Mouse (Mus musculus): ENCODE measurements around the gene Ercc2.
A peak's percentile ranks its signal among the peaks of the same experiment; 100 is the strongest.

The Ercc2 gene

GRCm38 (mm10) chr7:19409753-19410152, 27.9 kb downstream of the Ercc2 start:
- no peak for DNase-seq

- DNase-seq = no peak
These were observed 29.0 kb downstream of the Ercc2 start for GRCm38 (mm10) chr7:19410766-19411344.

- DNase-seq = no peak
These were observed 30.0 kb downstream of the Ercc2 start for GRCm38 (mm10) chr7:19411783-19412182.

GRCm38 (mm10) chr7:19413525-19413924, 31.7 kb downstream of the Ercc2 start:
- no peak for DNase-seq

GRCm38 (mm10) chr7:19416590-19416989, 34.8 kb downstream of the Ercc2 start:
- DNase-seq = no peak

GRCm38 (mm10) chr7:19420121-19420520, 38.3 kb downstream of the Ercc2 start:
- DNase-seq = no peak

GRCm38 (mm10) chr7:19420821-19421636, 39.2 kb downstream of the Ercc2 start:
- peak; percentile 95 to 96 for DNase-seq

GRCm38 (mm10) chr7:19423083-19423482, 41.3 kb downstream of the Ercc2 start:
- no peak for DNase-seq

- DNase-seq = no peak
These were observed 42.2 kb downstream of the Ercc2 start for GRCm38 (mm10) chr7:19424051-19424450.

GRCm38 (mm10) chr7:19426349-19426748, 44.5 kb downstream of the Ercc2 start:
- DNase-seq = no peak

GRCm38 (mm10) chr7:19426888-19427287, 45.1 kb downstream of the Ercc2 start:
- no peak for DNase-seq

- DNase-seq = no peak
These were observed 46.3 kb downstream of the Ercc2 start for GRCm38 (mm10) chr7:19427999-19428650.

- peak in 1 of 2 experiments; percentile 12 for DNase-seq
These were observed 47.9 kb downstream of the Ercc2 start for GRCm38 (mm10) chr7:19429726-19430125.

GRCm38 (mm10) chr7:19430402-19430801, 48.6 kb downstream of the Ercc2 start:
- DNase-seq = no peak

- no peak for DNase-seq
These were observed 50.7 kb downstream of the Ercc2 start for GRCm38 (mm10) chr7:19432475-19432874.

GRCm38 (mm10) chr7:19436276-19436675, 54.5 kb downstream of the Ercc2 start:
- no peak for DNase-seq

GRCm38 (mm10) chr7:19437048-19437447, 55.2 kb downstream of the Ercc2 start:
- DNase-seq = no peak

GRCm38 (mm10) chr7:19441448-19442091, 59.8 kb downstream of the Ercc2 start:
- peak; percentile 53 to 71 for DNase-seq

GRCm38 (mm10) chr7:19443344-19443743, 61.5 kb downstream of the Ercc2 start:
- DNase-seq = peak; percentile 74 to 94

- DNase-seq = no peak
These were observed 63.0 kb downstream of the Ercc2 start for GRCm38 (mm10) chr7:19444801-19445200.

Data from kidney, postnatal 25 days (tissue).